Mouse (Mus musculus) embryonic fibroblast, embryonic 13.5 days (primary cell): Measurements from ENCODE around the gene Atp6v0c.

Experiments
- CTCF ChIP-seq: IDR thresholded peaks from 2 replicates; pipeline ENCODE4 v1.5.1; 2011; ENCODE audit warnings: mild to moderate bottlenecking, control low read depth, low read length, moderate library complexity, borderline replicate concordance; ENCODE audit not compliant: insufficient read depth
- POLR2A ChIP-seq: IDR thresholded peaks from 2 replicates; pipeline ENCODE4 v1.6.1; 2011; ENCODE audit warnings: low read depth, mild to moderate bottlenecking, control low read depth, low read length, moderate library complexity

DNA sequence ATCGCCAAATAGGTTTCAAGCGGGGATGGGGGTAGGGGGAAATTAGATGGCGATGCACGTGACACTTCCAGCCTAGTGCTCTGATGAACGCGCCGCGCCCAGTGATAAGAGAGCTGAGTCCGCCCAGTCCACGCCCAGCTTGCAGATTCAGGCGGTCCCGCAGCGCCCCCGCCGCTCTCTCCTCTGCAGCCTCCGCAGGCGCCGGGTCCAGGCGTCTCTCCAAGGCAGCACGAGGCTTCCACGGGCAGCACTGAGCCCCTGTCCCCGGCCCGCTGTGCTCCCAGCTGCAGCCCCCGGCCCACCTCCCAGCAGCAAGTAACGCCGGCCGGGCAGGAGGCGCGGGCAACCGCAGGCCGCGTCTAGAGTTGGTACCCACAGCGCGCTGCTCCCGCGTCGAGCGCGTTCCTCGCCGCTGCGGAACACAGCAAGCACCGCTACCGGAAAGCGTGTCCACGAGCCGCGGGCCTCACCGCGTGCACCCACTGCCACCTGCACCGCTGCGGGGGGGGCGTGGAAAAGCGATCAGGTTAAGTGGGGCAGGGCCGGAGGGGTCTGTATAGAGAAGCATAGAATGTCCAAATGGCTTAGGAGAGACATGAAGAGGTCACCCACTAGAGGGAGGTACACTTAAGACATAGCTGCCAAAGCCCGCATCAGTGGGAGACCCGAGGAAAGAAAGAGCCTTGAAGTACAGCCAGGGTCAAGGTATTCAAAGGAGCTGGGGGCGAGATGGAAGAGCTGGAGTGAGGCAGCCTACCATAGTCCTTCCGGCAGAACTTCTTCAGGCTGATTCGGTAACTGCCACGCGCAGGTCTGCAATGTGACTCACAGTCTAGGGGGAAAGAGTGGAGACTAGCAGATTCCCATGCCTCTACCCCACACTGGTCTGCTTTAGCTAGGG, 37.2 kb upstream of the Atp6v0c start:
- TF ChIP-seq POLR2A (no peak), CTCF (no peak)
